Mouse (Mus musculus): ENCODE results near the gene Ppp1r36. TPM values are rescaled to one million over a fixed set of nuclear protein-coding genes. Genes with fewer than 3 reads are reported as not detected.

Ppp1r36 gene
- total and polyA plus RNA-seq, 3 experiments: not detected

DNA sequence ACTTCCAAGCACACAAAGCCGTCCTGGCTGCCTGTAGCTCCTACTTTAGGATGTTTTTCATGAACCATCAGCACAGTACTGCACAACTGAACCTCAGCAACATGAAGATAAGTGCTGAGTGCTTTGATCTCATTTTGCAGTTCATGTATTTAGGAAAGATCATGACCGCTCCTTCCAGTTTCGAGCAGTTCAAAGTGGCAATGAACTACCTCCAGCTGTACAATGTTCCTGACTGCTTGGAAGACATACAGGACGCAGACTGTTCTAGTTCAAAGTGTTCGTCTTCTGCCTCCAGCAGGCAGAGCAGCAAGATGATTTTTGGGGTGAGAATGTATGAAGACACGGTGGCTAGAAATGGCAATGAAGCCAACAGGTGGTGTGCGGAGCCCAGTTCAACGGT is 32.0 kb upstream of the Ppp1r36 start:
- no peak overlapping the region for H3K4me3 ChIP-seq (ENCODE audit: control insufficient read depth in 1 of 2, insufficient read depth in 1 of 2, low read depth in 2 of 2, low read length in 2 of 2)

DNA sequence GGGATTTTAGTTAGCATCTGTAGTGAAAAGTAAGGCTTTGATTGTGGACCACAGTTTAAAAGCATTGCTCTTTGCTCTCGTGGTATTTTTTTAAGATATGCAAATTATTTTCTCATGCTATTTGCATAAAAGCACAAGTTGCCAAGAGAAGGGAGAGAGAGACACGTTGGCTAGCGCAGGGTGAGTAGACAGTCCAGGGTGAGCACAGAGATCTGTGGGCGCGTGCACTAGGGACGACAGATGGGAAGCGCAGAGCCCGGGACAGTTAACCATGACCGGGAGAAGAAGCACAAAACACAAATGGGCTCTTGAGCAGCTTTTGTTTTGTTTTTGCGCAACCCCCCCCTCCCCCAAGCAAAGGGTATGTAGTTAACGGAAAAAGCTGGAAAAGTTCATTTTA is 28.5 kb upstream of the Ppp1r36 start:
- peak; percentile 21 for DNase-seq (ENCODE audit: low read depth, low spot score)
- Histone ChIP-seq H3K79me2 (ENCODE audit: control insufficient read depth, insufficient read depth, low read length, poor library complexity) (peaks cover 21% of the 10 kb centered on the region), H3K9ac (ENCODE audit: control insufficient read depth, low read depth, low read length, poor library complexity, severe bottlenecking) (no peak overlapping the region), H3K4me1 (ENCODE audit: control insufficient read depth in 1 of 2, insufficient read depth in 2 of 2, low read length in 2 of 2) (peaks cover 17 to 23% of the 10 kb centered on the region in 2 experiments), H3K27ac (ENCODE audit: control insufficient read depth, low read depth, low read length) (no peak overlapping the region), H3K9me3 (replicated peaks; ENCODE audit: insufficient read depth, low read length) (no peaks in the 10 kb centered on the region), H3K4me3 (ENCODE audit: control insufficient read depth in 1 of 2, insufficient read depth in 1 of 2, low read depth in 2 of 2, low read length in 2 of 2) (no peak overlapping the region), H3K36me3 (ENCODE audit: control insufficient read depth in 1 of 2, insufficient read depth in 2 of 2, low read length in 2 of 2) (peaks cover 32 to 45% of the 10 kb centered on the region in 2 experiments), H3K27me3 (ENCODE audit: control insufficient read depth in 1 of 2, insufficient read depth in 2 of 2, low read length in 2 of 2) (no peaks in the 10 kb centered on the region)
- no peak for TF ChIP-seq SMC3 (IDR thresholded peaks at IDR 0.05; ENCODE audit: low read depth, low read length)
- TF ChIP-seq ZNF384 (IDR thresholded peaks at IDR 0.05; ENCODE audit: low read depth, low read length): peak; percentile 22; the same call in 1 of the 2 replicates

More for the DNA sequence above, 32.0 kb upstream of the Ppp1r36 start:
- Histone ChIP-seq H3K9ac (ENCODE audit: control insufficient read depth, low read depth, low read length, poor library complexity, severe bottlenecking) (no peak overlapping the region), H3K27me3 (ENCODE audit: control insufficient read depth in 1 of 2, insufficient read depth in 2 of 2, low read length in 2 of 2) (no peaks in the 10 kb centered on the region), H3K79me2 (ENCODE audit: control insufficient read depth, insufficient read depth, low read length, poor library complexity) (peaks cover 40% of the 10 kb centered on the region), H3K27ac (ENCODE audit: control insufficient read depth, low read depth, low read length) (no peak overlapping the region), H3K9me3 (replicated peaks; ENCODE audit: insufficient read depth, low read length) (no peaks in the 10 kb centered on the region), H3K4me1 (ENCODE audit: control insufficient read depth in 1 of 2, insufficient read depth in 2 of 2, low read length in 2 of 2) (peaks cover 8 to 11% of the 10 kb centered on the region in 2 experiments; a peak in 3 of 4 replicates), H3K36me3 (ENCODE audit: control insufficient read depth in 1 of 2, insufficient read depth in 2 of 2, low read length in 2 of 2) (peaks cover 24 to 42% of the 10 kb centered on the region in 2 experiments)
- no peak for DNase-seq (ENCODE audit: low read depth, low spot score)
- no peak for TF ChIP-seq CHD1 (IDR thresholded peaks at IDR 0.05; ENCODE audit: low read depth, low read length)
- no peak for TF ChIP-seq EP300 (IDR thresholded peaks at IDR 0.05; ENCODE audit: low read depth in 1 of 2, low read length in 2 of 2)
- TF ChIP-seq ZC3H11A (IDR thresholded peaks at IDR 0.05; ENCODE audit: low read depth, low read length): no peak
- TF ChIP-seq POLR2AphosphoS5 (IDR thresholded peaks at IDR 0.05; ENCODE audit: borderline replicate concordance, low read depth, low read length): no peak
- no peak for TF ChIP-seq HCFC1 (IDR thresholded peaks at IDR 0.05; ENCODE audit: low read depth, low read length)
- TF ChIP-seq KAT2A (conservative IDR thresholded peaks at IDR 0.05; ENCODE audit: low read depth, low read length): no peak
- no peak for TF ChIP-seq JUND (IDR thresholded peaks at IDR 0.05; ENCODE audit: low read depth, low read length)

DNA sequence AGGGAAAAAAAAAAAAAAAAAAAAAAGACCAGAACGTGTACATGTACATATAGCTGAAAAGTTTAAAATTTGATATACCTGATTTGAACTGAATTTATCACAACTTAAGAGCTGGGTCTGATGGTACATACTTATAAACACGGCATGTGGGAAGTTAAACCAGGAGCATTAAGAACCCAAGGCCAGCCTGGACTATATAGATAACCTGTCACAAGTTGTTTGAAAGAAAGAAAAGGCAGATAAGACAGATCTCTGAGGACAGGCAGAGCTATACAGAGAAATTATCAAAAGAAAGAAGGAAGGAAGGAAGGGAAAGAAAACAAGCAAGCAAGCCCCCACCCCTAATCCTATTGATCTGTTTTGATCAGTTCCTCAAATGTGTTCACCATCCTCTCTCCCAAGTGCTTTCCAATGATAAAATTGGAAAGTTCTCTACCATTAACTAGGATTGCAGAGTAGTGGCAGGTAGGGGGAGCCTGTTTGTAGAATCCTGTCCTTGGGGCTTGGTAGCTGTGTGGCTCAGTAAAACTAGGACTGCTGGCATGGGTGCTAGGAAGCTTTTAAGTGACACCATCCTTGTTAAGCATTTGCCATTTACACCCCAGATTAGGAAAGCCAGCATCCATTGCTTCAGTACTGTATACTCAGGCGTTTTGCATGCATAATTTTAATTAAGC is 25.6 kb upstream of the Ppp1r36 start:
- H3K27me3 ChIP-seq (ENCODE audit: control insufficient read depth in 1 of 2, insufficient read depth in 2 of 2, low read length in 2 of 2): no peaks in the 10 kb centered on the region
- H3K36me3 ChIP-seq (ENCODE audit: control insufficient read depth in 1 of 2, insufficient read depth in 2 of 2, low read length in 2 of 2): peaks cover 19 to 43% of the 10 kb centered on the region in 2 experiments
- H3K9ac ChIP-seq (ENCODE audit: control insufficient read depth, low read depth, low read length, poor library complexity, severe bottlenecking): no peak overlapping the region
- DNase-seq (ENCODE audit: low read depth, low spot score): peak; percentile 67
- peaks cover 17 to 23% of the 10 kb centered on the region in 2 experiments for H3K4me1 ChIP-seq (ENCODE audit: control insufficient read depth in 1 of 2, insufficient read depth in 2 of 2, low read length in 2 of 2)
- no peak overlapping the region for H3K4me3 ChIP-seq (ENCODE audit: control insufficient read depth in 1 of 2, insufficient read depth in 1 of 2, low read depth in 2 of 2, low read length in 2 of 2)
- peaks cover 4% of the 10 kb centered on the region; the same call in 1 of the 2 replicates for H3K79me2 ChIP-seq (ENCODE audit: control insufficient read depth, insufficient read depth, low read length, poor library complexity)
- no peak overlapping the region for H3K27ac ChIP-seq (ENCODE audit: control insufficient read depth, low read depth, low read length)
- no peaks in the 10 kb centered on the region for H3K9me3 ChIP-seq (replicated peaks; ENCODE audit: insufficient read depth, low read length)
- TF ChIP-seq E2F4 (IDR thresholded peaks at IDR 0.05; ENCODE audit: borderline replicate concordance, low read depth, low read length) (no peak), RCOR1 (IDR thresholded peaks at IDR 0.05; ENCODE audit: low read depth, low read length) (peak; percentile 57; the same call in 1 of the 2 replicates), MAFK (IDR thresholded peaks at IDR 0.05; ENCODE audit: borderline replicate concordance, low read depth, low read length) (no peak), ZKSCAN1 (IDR thresholded peaks at IDR 0.05; ENCODE audit: low read depth, low read length) (no peak), TCF12 (IDR thresholded peaks at IDR 0.05; ENCODE audit: low read depth, low read length) (peak; percentile 95), GABPA (IDR thresholded peaks at IDR 0.05; ENCODE audit: low read depth, low read length) (no peak), CTCF (IDR thresholded peaks at IDR 0.05 in 2 of 3, conservative IDR thresholded peaks at IDR 0.05 in 1 of 3; ENCODE audit: control insufficient read depth in 1 of 3, insufficient read depth in 1 of 3, low read depth in 2 of 3, low read length in 3 of 3, poor library complexity in 1 of 3, severe bottlenecking in 1 of 3) (peak in 1 of 3 experiments; percentile 1; a peak in 1 of 6 replicates), CHD2 (IDR thresholded peaks at IDR 0.05; ENCODE audit: low read length) (no peak), NRF1 (IDR thresholded peaks at IDR 0.05; ENCODE audit: insufficient read depth, low read depth, low read length, poor library complexity, severe bottlenecking) (no peak), POLR2AphosphoS5 (IDR thresholded peaks at IDR 0.05; ENCODE audit: borderline replicate concordance, low read depth, low read length) (no peak), MXI1 (IDR thresholded peaks at IDR 0.05; ENCODE audit: low read depth, low read length) (0 out of 2 replicates have a peak, but pooled peaks have one; percentile 28), BHLHE40 (IDR thresholded peaks at IDR 0.05; ENCODE audit: borderline replicate concordance, low read depth, low read length) (no peak), ELF1 (IDR thresholded peaks at IDR 0.05; ENCODE audit: low read depth, low read length) (no peak), NELFE (IDR thresholded peaks at IDR 0.05; ENCODE audit: low read depth, low read length) (no peak), USF1 (IDR thresholded peaks at IDR 0.05; ENCODE audit: low read depth, low read length) (no peak), GATA1 (IDR thresholded peaks at IDR 0.05; ENCODE audit: low read depth, low read length) (peak; percentile 90), UBTF (IDR thresholded peaks at IDR 0.05; ENCODE audit: borderline replicate concordance, insufficient read depth, low read depth, low read length) (no peak)

Measured in MEL (cell line).